Mouse (Mus musculus) embryo, embryonic 11 days (tissue): ENCODE data around the gene Cyb5d1.
"Not testable (repeated sequence)": the region's sequence is repeated elsewhere in the genome, so short reads cannot be mapped to it uniquely, and the experiment has no call there.

Experiments
- DNase-seq: peaks from one replicate; pipeline ENCODE4 v3.0.0-alpha.2; 2015

Cyb5d1 gene

GRCm38 (mm10) chr11:69403691-69404594 lies 8.5 kb upstream of the Cyb5d1 start:
- DNase-seq: no peak

- DNase-seq: no peak
These were observed 6.6 kb upstream of the Cyb5d1 start for GRCm38 (mm10) chr11:69401987-69402386.

GRCm38 (mm10) chr11:69401210-69401637 lies 5.8 kb upstream of the Cyb5d1 start:
- peak; percentile 95 for DNase-seq

- no peak for DNase-seq
These were observed 4.8 kb upstream of the Cyb5d1 start for GRCm38 (mm10) chr11:69400083-69400850.

- peak; percentile 76 for DNase-seq
These were observed 4.0 kb upstream of the Cyb5d1 start for GRCm38 (mm10) chr11:69399201-69400082.

- DNase-seq: peak; percentile 52
These were observed 3.2 kb upstream of the Cyb5d1 start for GRCm38 (mm10) chr11:69398486-69399200.

- peak; percentile 77 for DNase-seq
These were observed 2.6 kb upstream of the Cyb5d1 start, which contains the start of gene Tmem88 for GRCm38 (mm10) chr11:69398059-69398458. Gene Tmem88, minus strand, starts transcription at chr11:69398234.

- DNase-seq: peak; percentile 48
These were observed 2.2 kb upstream of the Cyb5d1 start for GRCm38 (mm10) chr11:69397581-69398057.

GRCm38 (mm10) chr11:69396772-69397171 lies 1.3 kb upstream of the Cyb5d1 start:
- peak; percentile 39 for DNase-seq

GRCm38 (mm10) chr11:69395634-69396373 lies 373 bp upstream of the Cyb5d1 start:
- peak; percentile 99 for DNase-seq

- DNase-seq: not testable (repeated sequence)
These were observed 752 bp downstream of the Cyb5d1 start for GRCm38 (mm10) chr11:69394591-69395167.

GRCm38 (mm10) chr11:69390400-69391034 lies 4.9 kb downstream of the Cyb5d1 start:
- DNase-seq: peak; percentile 90

- no peak for DNase-seq
These were observed 5.7 kb downstream of the Cyb5d1 start for GRCm38 (mm10) chr11:69389531-69390399.

- DNase-seq: no peak
These were observed 6.8 kb downstream of the Cyb5d1 start for GRCm38 (mm10) chr11:69388680-69389079.

- DNase-seq: no peak
These were observed 8.7 kb downstream of the Cyb5d1 start for GRCm38 (mm10) chr11:69386758-69387157.

- DNase-seq: no peak
These were observed 10.5 kb downstream of the Cyb5d1 start for GRCm38 (mm10) chr11:69384979-69385378.

- no peak for DNase-seq
These were observed 12.8 kb downstream of the Cyb5d1 start for GRCm38 (mm10) chr11:69382478-69383105.

- no peak for DNase-seq
These were observed 14.1 kb downstream of the Cyb5d1 start for GRCm38 (mm10) chr11:69381356-69381755.

GRCm38 (mm10) chr11:69379600-69379999 lies 15.8 kb downstream of the Cyb5d1 start:
- no peak for DNase-seq
